Mouse (Mus musculus): ENCODE measurements around the gene Ttc4.
A peak's percentile ranks its signal among the peaks of the same experiment; 100 is the strongest.

Gene Ttc4

DNA sequence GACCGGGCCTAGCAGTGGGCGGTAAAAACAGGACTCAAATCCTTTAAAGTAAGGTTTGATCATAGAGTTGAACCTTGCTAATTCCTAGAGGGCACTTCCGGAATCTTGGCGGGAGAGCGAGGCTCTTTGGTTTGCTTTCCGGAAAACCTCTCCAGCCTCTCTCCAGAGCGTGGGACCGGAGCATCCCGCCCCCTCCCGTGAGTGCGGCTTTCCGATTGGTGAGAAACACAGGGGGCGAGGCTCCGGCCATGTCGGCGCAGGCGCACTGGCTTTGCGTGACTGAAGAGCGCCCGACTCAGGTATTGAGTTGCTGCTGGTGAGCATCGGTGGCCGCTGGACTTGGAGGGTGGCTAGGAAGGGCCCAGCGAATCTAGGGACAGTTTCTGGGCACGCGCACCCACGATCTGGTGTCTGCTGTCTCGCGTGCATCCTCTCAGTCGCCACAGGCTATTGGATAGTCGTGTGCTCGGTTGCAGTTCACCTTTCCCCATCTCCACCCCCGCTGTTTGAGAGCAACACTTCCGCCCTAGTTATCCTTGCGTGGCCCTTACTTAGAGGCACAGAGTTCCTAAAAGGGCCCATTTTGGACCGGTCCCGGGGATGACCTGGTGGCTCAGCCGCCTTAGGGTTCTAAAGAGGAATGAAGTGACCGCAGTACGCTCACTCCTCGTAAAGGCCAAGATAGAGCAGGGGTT, 27.8 kb downstream of the Ttc4 start, which contains the start of gene Pars2:
Gene Pars2, plus strand, starts transcription at position 237 of the 695 bp plus-strand sequence.
- peak; percentile 99 for DNase-seq (ENCODE audit: low read depth, low spot score)

DNA sequence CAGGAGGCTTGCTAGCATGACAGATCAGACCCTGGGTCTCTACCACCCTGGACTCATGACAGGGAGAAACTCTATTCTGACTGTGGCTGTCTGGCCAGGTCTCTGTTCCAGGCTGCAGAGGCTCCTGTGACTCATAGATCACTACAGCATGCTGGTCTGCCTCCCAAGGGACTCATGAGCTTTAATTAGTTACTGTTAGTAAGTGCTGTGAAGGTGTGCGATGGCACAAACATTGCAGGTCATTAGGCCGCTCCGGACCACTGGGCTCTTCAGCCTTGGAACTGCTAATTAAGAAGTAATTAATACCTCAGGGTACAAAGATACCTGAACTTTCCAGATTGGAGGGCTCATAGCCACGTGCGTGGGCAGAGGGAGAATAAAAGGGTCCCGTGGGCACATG, 31.6 kb downstream of the Ttc4 start:
- DNase-seq (ENCODE audit: low read depth, low spot score) = no peak

DNA sequence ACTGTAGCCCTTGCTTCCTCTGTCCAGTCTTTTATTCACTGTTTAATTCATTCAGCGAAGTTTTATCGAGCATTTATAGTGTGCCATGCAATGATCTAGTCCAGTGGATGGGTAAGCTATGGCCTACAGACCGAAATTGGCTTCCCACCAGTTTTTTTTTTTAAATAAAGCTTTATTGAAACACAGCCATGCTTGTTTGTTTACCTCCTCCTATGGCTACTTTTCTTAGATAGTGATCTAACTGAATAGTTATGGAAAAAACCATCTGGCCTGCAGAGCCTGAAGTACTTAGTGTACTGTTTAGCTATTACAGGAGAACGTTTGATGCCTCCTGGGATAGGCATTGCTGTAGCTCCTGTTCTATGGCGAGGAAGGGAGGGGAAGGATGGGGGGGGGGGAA, 32.9 kb downstream of the Ttc4 start:
- no peak for DNase-seq (ENCODE audit: low read depth, low spot score)

DNA sequence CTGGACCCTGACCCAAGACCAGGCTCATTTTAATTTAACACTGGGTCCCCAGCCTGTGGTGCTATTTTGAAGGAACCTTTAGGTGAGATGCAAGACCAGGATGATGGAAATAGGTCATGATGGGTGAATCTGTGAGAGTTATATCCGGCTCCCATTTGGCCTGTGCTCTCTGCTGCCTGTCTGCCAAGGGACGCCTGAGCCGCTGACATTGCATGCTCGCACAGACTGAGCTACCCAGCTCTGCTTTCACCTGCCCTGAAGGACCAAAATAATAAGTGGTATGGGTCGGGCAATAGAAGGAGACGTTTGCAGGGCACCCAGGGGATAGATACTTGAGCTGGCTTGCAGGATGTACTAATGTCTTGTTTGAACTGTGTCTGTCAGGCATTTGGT, 34.5 kb downstream of the Ttc4 start:
- no peak for DNase-seq (ENCODE audit: low read depth, low spot score)

DNA sequence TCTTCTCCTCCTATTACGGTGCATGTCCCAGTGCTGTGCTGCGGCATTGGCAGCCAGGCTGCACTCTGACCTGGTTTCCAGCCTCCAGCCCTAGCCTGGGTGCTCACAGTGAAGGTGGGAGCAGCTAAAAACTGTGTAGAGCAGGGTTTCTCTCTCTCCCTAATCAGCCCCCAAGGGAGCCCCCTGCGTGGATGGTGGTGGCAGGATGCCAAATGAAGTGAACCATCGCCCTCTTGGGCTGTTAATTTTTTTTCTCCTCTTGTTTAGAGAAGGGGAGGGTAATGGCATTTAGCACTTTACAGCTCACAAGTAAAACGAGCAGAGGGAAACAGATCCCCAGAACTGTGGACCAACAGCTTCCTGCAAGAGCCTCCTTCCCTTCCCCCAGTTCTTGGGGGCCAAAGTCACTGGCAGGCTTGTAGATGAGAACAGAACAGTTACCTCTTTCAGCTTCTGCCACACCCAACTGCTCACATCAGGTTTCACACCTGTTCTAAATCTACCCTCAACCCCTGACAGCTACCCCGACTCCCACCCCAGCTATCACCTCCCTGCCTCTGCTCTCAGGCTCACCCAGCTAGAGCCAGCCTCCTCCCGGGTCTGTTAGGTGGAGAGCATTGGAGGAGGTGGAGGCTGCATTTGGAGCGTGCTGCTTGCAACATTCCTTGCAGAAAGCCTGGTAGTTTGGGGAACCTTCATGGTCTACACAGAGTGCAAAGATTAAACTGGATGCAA, 35.1 kb downstream of the Ttc4 start:
- no peak for DNase-seq (ENCODE audit: low read depth, low spot score)

DNA sequence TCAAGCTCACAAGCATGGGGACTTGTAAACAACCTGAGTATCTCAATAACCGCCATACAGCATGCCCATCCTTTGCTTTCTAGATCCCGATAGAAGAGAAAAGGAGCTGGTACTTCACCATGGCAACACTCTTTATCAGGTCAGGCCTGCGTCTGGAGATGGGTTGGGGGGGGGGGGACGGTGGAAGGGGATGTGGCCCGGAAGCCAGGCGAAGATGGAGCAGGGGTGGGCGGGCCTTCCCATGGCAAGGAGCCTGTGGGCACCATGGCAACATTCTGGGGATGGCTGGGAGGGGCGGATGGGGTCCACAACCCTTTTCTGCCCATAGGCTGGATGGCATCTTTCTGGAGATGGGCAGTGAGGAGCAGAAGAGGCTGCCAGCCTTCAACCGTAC, 44.7 kb downstream of the Ttc4 start:
- DNase-seq (ENCODE audit: low read depth, low spot score) = no peak

DNA sequence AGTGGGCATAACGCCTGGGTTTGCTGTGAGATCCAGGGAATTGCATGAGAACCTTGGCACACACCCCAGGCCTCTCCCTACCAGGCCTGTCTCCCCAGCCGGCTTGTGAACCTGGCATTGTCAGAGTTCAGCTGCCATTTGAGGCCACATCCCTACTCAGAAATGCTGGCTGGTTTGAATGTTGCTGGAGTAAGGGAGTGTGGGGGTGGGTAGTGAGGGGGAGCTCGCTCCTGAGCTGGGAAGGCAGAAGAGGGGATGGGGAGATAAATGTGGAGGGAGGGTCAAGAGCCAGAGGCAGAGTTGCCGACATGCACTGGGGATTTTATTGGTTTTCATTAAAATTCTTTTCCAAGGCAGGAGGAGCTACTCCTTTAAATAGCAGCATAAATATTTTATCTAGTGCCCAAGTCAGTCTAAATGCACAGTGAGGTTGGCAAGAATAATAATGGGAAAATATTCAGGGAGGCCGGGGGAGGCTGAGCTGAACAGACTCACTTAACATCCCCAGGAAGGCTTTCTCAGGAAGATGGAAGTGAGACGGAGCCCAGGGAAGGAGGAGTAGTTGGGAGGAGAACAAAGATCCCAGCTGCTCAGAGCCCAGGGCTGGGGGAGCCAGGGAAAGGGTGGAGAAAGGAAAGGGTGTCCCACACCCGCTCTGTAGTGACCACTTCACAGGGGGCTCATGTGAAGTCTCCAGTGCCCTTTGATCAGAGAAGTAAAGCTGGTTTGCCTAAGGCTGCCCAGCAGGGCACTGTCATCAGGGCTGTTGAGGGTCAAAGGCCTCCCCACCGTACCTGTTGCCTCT, 45.3 kb downstream of the Ttc4 start:
- no peak for DNase-seq (ENCODE audit: low read depth, low spot score)

DNA sequence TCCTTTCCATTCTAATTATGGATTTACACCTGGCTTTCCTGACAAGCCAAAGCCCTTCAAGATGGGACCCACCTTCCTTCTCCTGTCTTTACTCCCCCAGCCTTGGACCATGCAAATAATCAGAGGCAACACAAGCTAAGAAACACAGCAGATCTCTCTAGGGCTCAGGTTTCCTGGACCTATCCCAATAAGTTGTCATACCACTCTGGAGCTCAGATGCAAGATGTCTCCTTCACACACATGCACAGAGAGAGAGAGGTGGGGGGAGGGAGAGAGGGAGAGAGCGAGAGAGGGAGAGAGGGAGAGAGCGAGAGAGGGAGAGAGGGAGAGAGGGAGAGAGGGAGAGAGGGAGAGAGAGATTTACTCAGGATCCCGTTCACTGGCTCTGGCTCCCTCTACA, 46.4 kb downstream of the Ttc4 start:
- DNase-seq (ENCODE audit: low read depth, low spot score) = no peak

DNA sequence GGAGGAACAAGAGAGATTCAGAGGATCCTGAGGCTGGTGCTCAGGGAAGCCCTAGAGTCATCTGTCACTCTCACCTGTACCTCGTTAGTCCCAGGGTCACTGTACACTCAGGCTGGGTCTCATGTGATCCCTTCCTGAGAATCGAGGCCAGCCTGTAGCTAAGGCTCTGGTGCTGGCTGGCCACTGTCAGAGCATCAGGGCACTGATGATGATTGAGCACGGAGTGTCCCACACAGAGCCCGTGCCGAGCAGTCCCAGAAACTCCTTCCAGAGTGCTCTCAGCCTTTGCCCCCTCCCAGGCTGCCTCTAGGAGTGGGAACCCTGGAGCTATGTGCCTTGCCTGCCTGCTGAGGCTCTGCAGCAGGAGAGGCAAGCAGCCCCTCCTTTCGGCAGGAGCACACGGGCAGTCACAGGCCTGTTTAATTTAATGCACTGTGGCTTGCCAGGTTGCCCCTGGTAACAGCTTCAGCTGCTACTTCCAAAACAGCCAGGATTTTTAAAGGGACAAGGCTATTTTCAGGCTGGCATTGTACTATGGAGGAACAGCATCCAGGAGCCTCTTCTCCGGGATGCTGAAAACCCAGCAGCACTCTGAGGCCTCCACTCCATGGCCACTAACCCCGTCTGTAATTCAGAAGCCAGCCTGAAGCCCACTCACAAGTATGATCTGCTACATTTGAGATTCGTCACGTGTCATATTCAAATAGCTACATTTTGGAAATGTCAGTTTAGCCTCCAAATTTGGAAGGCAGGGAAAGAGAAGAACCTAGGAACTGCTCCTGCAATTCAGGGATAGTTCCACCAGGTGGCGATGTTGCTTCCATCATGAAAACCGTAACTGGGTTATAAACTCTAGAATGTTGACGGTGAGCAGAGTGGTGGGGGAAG, 48.2 kb downstream of the Ttc4 start:
- peak; percentile 64 for DNase-seq (ENCODE audit: low read depth, low spot score)

DNA sequence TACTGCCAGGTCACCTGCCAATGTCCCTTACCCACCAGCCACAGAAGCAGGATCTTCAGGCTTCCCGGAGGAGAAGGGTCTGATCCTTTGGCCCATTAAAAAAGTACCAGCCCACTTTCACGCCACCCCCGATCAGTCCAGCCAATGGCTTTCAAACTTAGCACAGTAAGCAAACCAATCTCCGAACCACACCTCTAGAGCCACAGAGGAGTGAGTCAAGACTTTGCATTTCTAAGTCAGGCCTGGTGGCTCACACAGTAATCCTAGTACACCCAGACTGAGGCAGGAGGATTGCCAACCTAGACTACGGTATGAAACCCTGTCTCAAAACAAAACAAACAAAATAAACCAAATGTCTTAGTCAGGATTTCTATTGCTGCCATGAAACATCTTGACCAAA, 49.4 kb downstream of the Ttc4 start:
- DNase-seq (ENCODE audit: low read depth, low spot score) = peak; percentile 32

DNA sequence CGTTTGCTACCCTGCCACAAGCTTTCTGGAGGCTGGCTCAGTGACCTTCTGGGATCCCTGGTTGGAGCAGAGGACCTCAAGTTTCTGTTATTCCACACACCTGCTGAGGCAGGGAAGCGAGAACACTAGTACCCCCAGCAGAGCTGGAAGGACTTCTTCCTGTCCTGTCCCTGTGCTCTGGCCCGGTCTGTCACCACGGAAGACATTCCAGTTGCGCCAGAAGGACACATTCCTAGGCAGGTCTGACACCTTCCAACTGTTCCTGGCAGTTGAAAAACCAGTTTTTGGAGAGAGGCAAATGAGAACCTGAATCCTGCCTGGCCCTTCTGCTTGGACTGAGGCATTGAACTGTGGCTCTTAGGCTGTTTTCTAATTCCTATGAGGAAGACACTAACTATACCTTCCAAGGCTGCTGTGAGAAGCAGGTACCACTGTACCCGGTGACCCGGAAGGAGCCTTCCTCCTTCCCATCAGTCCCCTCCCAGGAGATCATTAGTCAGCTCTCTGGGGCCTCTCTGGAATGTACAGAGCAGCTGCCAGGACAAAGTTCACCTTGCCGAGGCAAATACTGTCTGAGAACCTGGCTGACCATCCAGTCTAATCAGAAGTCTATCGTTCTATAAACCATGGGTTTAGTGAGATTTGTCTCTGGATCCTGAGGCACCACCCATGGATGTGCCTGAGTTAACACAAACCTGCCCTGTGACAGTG, 49.9 kb downstream of the Ttc4 start:
- DNase-seq (ENCODE audit: low read depth, low spot score) = peak; percentile 27

DNA sequence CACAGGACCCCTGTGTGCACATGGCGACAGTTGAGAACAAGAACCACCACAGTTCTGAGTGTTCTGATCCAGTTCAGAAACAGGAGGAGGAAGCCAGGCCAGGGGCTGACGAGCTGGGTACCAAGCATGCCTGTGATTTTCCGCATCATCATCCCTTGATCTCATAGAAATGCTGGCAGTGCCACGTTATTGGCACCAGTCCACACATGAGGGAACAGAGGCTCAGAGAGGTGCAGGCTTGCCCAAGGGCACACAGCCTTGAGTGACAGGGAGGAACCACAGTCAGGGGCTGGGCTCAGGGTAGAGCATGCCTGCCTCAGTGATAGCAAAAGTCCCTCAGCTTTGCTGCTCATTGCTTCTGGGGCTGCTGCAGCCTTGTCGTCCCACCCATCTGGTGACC, 50.9 kb downstream of the Ttc4 start:
- no peak for DNase-seq (ENCODE audit: low read depth, low spot score)

DNA sequence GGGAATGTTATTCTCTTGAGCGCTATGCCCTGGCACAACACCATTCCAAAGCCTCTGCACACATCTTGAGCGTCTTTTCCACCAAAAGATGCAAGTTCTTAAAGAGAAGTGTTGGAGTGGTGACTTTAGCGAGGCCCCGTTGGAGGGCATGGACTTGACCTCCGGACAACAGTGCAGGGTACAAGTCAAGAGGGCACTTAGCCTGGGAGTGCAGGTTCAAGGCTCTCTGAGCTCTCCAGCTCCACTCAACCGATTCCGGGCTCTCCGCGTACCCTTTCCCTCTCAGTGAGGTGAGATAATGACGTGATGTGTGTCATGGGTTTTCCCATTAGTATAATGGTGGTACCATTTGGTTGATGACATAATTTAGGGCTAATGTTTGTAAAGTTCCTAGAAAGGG, 54.5 kb downstream of the Ttc4 start:
- DNase-seq (ENCODE audit: low read depth, low spot score) = no peak

DNA sequence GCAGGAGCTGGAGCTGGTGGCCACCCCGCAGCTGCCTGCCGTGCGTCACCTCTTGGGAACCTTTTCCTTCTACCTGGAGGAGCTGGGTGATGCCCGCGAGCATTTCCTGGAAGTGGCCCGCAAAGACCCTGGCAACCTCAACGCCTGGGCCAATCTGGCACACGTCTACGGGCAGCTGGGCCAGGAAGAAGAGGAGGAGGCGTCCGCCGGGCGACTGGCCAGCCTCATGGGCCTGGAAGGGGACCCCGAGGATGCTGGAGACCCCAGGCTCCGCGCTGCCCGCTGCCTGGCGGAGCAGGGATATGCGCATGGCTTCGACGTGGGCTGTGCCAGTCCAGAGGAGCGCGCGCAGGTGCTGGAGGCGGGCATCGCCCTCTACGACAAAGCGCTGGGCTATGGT, 56.0 kb downstream of the Ttc4 start:
- DNase-seq (ENCODE audit: low read depth, low spot score) = no peak

DNA sequence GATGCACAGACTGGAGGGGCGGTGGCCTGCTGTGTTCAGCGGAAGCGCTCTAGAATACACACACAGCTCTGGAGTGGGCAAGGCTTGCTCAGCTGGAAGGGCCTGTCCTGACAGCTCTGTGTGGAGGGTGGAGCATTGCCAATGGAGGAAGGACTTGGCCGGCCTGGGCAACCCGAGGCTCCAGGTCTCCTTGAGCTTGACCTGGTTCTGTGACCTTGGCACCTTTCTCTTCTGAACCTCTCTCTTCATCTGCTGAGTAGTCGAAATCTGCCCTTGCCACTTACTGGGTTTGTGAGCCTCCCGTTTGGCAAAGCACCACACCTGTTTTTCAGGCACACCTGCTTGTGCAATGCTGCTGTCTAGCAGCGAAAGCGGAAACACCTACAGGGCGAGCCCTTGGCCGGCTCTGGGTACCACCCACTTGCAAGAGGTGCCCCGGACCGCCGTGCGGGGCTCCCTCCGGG, 56.7 kb downstream of the Ttc4 start, which contains the start of gene Ttc22:
Gene Ttc22, plus strand, starts transcription at position 403 of the 464 bp plus-strand sequence.
- peak; percentile 22 for DNase-seq (ENCODE audit: low read depth, low spot score)

DNA sequence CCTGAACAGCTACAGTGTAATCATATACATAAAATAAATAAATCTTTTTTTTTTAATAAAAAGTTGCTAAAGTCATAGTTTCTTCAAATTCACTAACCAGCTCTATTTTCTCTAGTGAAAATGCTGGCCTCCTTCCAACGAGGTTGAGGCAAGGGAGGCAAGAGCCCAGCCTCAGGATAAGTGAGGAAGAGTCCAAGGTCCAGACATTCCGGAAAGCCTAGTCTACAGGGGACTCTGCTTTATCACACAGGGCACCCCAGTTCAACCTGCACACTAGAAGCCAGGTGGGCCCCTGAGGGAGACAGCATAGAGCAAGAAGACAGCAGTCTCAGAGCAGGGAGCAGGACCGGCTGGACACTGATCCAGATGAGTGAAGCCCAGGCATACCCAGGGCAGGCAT, 57.3 kb downstream of the Ttc4 start:
- DNase-seq (ENCODE audit: low read depth, low spot score) = no peak

DNA sequence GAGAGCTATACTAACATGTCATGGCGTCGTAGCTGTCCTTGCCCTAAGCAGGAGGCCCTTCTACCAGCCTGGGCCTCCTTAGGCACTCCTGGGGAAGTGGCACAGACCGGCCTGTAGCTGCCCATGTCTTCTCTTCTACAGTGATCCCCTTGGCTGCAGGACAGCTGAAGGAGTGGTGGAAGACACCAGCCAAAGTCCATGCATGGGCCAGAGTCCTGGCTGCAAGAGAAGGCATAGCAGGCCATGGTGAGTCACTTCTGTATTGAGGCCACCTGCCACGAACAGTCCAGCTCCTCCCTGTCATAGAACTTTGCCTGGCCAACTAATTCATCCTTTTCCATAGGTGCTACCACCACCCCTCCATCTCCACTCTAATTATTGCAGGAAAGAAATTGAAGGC, 59.8 kb downstream of the Ttc4 start:
- DNase-seq (ENCODE audit: low read depth, low spot score) = no peak

DNA sequence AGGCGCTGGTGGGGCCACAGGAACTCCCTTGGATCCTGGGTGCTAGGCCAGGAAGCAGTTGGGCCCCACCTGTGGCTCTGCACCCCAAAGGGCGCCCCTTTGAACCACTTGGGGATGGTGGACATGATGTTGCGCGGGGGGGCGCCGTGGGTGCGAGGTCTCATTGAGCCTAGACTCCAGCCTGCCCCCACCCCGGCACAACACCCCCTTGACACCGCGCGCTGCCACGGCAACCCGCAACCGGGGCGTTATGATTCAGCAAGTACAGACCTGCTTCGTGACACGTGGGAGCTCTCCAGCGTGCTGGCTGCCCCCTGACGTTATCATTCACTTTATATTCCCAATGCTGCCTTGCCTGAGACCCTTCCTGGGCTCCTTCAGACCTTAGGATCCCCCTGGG, 61.7 kb downstream of the Ttc4 start, which contains the start of gene Lexm:
Gene Lexm, minus strand, starts transcription at position 186 of the 400 bp plus-strand sequence.
- peak; percentile 77 for DNase-seq (ENCODE audit: low read depth, low spot score)

DNA sequence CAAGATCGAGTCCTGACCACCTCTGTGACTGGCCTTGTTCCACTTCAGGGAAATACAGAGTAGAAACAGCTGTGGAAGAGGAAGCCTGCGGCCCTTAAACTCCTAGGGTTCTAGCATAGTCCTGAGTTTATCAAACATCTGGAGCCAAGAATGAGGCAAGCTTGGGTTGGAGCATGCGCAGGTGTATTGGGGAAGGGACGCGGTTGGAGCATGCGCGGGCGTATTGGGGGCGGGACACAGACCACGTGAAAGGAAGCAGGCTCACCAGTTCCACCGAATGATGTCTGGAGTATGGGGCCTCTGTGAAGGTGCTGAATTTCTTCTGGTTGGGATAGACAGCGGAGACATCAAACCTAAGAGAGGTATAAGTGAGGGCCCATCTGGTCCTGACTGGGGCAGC, 63.1 kb downstream of the Ttc4 start:
- peak; percentile 88 for DNase-seq (ENCODE audit: low read depth, low spot score)

DNA sequence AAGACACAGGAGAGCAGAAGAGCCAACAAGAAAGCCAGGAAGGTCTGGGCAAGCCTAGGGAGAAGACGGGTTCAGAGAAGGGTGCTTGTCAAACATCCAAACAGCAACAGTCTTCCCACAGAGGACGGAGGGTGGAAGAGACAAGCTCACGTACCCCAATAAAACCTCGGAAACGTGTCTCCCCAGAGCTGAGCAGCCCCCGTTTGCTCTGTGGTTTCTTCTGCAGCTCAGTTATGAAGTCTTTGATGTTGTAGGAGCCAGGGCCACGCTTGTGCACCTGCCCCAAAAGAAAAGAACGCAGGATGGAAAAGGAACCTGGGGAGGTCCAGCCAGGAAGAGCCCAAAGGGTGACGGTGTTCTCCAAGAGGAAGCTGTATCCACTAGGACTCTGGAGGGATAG, 63.9 kb downstream of the Ttc4 start:
- DNase-seq (ENCODE audit: low read depth, low spot score) = no peak

Measured in R1 (cell line).